Mouse (Mus musculus) liver, postnatal 0 days (tissue): ENCODE results near the gene Anp32b.

Experiments used
- CTCF ChIP-seq: sonication (generic); IDR thresholded peaks from 2 replicates; pipeline ENCODE4 v1.5.1; 2016; ENCODE audit warnings: antibody characterized with exemption, low read depth
- EP300 ChIP-seq: IDR thresholded peaks from 2 replicates; pipeline ENCODE4 v1.6.1; 2016; ENCODE audit warnings: antibody characterized with exemption, low read depth, mild to moderate bottlenecking

DNA sequence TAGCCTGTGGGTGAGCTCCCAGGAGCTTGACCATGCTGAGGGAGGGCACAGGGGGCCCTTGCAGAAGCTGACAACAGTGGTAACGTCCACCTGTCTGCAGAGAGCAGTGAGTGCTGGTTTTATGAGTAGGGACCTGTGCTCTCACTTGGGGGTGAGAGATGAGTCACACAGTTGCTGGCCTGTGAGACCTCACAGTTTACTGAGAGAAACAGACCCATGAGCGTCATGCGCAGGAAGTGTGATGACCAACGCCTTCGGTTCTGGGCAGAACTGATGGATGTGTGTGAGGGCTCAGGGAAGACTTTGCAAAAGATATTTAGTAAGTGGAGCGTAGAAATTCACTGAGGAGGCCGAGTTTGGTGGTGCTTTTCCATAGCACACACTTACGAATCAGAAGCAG is 28.1 kb upstream of the Anp32b start:
- TF ChIP-seq CTCF (no peak), EP300 (no peak)
